Mouse (Mus musculus): ENCODE results near the gene Rslcan18.

GRCm38 (mm10) chr13:67081946-67082345 is 34.1 kb downstream of the Rslcan18 start:
- TF ChIP-seq CTCF (conservative IDR thresholded peaks at IDR 0.05; ENCODE audit: low read length) (no peak), NANOG (IDR thresholded peaks at IDR 0.05; ENCODE audit: borderline replicate concordance, low read length) (no peak), POU5F1 (IDR thresholded peaks at IDR 0.05; ENCODE audit: borderline replicate concordance, low read length) (no peak)
